Mouse (Mus musculus): Measurements from ENCODE around the gene Slc25a51. TPM values are rescaled to one million over a fixed set of nuclear protein-coding genes. Genes with fewer than 3 reads are reported as not detected.

Gene Slc25a51
- polyA plus RNA-seq, 1 experiment from 2014 or later, result 62.9 TPM

GRCm38 (mm10) chr4:45412433-45413192 is 4.0 kb upstream of the Slc25a51 start:
- no peak for TF ChIP-seq CTCF (IDR thresholded peaks at IDR 0.05; ENCODE audit: low read depth)
- no peaks in the 10 kb centered on the region for H3K9me3 ChIP-seq (replicated peaks; ENCODE audit: low read length)
- no peak overlapping the region for H3K4me2 ChIP-seq (ENCODE audit: low read length)
- H3K27ac ChIP-seq, result no peak overlapping the region
- no peak overlapping the region for H3K9ac ChIP-seq (ENCODE audit: low read depth, low read length)
- H3K4me3 ChIP-seq (replicated peaks; ENCODE audit: low read depth, low read length), result no peak overlapping the region
- WGBS, result 72% methylated on average over 16 of the region's 16 CpGs
- ATAC-seq (replicated peaks; ENCODE audit: low FRiP score, low read depth) (no peak), DNase-seq (ENCODE audit: low spot score) (no peak)
- no peaks in the 10 kb centered on the region for H3K27me3 ChIP-seq (ENCODE audit: insufficient read depth, low read length)
- H3K4me1 ChIP-seq (replicated peaks; ENCODE audit: insufficient read depth, low read length), result 0 out of 2 replicates have a peak, but pooled peaks cover 1% of the 10 kb centered on the region
- no peaks in the 10 kb centered on the region for H3K36me3 ChIP-seq (ENCODE audit: insufficient read depth, low read length)

- no peak for TF ChIP-seq CTCF (IDR thresholded peaks at IDR 0.05; ENCODE audit: low read depth)
- Histone ChIP-seq H3K9me3 (replicated peaks; ENCODE audit: low read length) (no peaks in the 10 kb centered on the region), H3K27ac (no peak overlapping the region), H3K4me3 (replicated peaks; ENCODE audit: low read depth, low read length) (no peak overlapping the region), H3K4me2 (ENCODE audit: low read length) (no peak overlapping the region), H3K36me3 (ENCODE audit: insufficient read depth, low read length) (no peaks in the 10 kb centered on the region), H3K9ac (ENCODE audit: low read depth, low read length) (no peak overlapping the region), H3K4me1 (replicated peaks; ENCODE audit: insufficient read depth, low read length) (peaks cover 3% of the 10 kb centered on the region; the same call in 1 of the 2 replicates), H3K27me3 (ENCODE audit: insufficient read depth, low read length) (no peaks in the 10 kb centered on the region)
- no peak for ATAC-seq (replicated peaks; ENCODE audit: low FRiP score, low read depth)
- 92% methylated on average over 8 of the region's 8 CpGs for WGBS
- DNase-seq (ENCODE audit: low spot score), result no peak
Measured at GRCm38 (mm10) chr4:45411181-45411790, 2.7 kb upstream of the Slc25a51 start.

GRCm38 (mm10) chr4:45409270-45409669 is 704 bp upstream of the Slc25a51 start:
- H3K4me1 ChIP-seq (replicated peaks; ENCODE audit: insufficient read depth, low read length), result peaks cover 10% of the 10 kb centered on the region; the same call in 1 of the 2 replicates
- H3K9ac ChIP-seq (ENCODE audit: low read depth, low read length), result peak overlapping the region; percentile 99
- H3K36me3 ChIP-seq (ENCODE audit: insufficient read depth, low read length), result no peaks in the 10 kb centered on the region
- DNase-seq (ENCODE audit: low spot score), result peak; percentile 89
- no peaks in the 10 kb centered on the region for H3K27me3 ChIP-seq (ENCODE audit: insufficient read depth, low read length)
- H3K27ac ChIP-seq, result peak overlapping the region; percentile 98
- H3K4me3 ChIP-seq (replicated peaks; ENCODE audit: low read depth, low read length), result peak overlapping the region; percentile 98
- no peaks in the 10 kb centered on the region for H3K9me3 ChIP-seq (replicated peaks; ENCODE audit: low read length)
- ATAC-seq (replicated peaks; ENCODE audit: low FRiP score, low read depth), result peak; percentile 67
- 1% methylated on average over 10 of the region's 10 CpGs for WGBS
- TF ChIP-seq CTCF (IDR thresholded peaks at IDR 0.05; ENCODE audit: low read depth), result peak; percentile 19; the same call in 1 of the 2 replicates
- H3K4me2 ChIP-seq (ENCODE audit: low read length), result peak overlapping the region; percentile 87

DNA sequence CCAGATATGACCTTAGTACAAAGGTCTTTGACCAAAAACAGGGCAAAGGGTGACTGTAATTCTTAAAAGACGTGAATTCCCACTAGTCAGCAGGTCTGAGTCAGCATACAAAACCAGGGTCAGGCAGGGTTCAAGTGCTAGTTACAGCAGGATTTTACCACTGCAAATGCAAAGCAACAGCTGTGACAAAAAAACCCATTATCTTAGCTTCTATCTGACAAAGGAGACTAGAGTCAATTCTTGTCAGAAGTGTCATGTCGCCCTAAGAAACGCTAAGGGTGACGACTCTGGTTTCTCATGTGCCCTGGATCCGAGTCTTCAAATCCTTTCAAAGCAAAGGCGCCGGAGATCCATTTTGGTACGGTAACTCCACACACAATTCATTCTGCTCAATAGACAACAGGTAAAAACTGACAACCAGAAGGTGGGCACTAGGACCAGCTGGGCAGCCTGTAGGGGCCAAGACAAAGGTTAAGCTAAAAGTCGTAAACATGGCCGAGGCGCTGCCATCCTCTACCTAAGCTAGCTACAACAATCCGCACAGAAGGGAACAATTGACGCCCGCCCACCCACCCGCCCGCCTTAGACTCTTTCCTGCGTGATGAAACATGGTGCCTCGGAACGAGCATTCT is 747 bp downstream of the Slc25a51 start:
- peaks cover 10% of the 10 kb centered on the region; the same call in 1 of the 2 replicates for H3K4me1 ChIP-seq (replicated peaks; ENCODE audit: insufficient read depth, low read length)
- H3K9me3 ChIP-seq (replicated peaks; ENCODE audit: low read length), result no peaks in the 10 kb centered on the region
- no peak for TF ChIP-seq CTCF (IDR thresholded peaks at IDR 0.05; ENCODE audit: low read depth)
- H3K4me2 ChIP-seq (ENCODE audit: low read length), result peak overlapping the region; percentile 87
- DNase-seq (ENCODE audit: low spot score), result peak; percentile 63
- H3K27me3 ChIP-seq (ENCODE audit: insufficient read depth, low read length), result no peaks in the 10 kb centered on the region
- peak overlapping the region; percentile 98 for H3K4me3 ChIP-seq (replicated peaks; ENCODE audit: low read depth, low read length)
- H3K9ac ChIP-seq (ENCODE audit: low read depth, low read length), result peak overlapping the region; percentile 99
- under 1% methylated on average over 19 of the region's 19 CpGs for WGBS
- ATAC-seq (replicated peaks; ENCODE audit: low FRiP score, low read depth), result 0 out of 2 replicates have a peak, but pooled peaks have one; percentile 8
- peaks cover 14% of the 10 kb centered on the region for H3K36me3 ChIP-seq (ENCODE audit: insufficient read depth, low read length)
- H3K27ac ChIP-seq, result peak overlapping the region; percentile 98

DNA sequence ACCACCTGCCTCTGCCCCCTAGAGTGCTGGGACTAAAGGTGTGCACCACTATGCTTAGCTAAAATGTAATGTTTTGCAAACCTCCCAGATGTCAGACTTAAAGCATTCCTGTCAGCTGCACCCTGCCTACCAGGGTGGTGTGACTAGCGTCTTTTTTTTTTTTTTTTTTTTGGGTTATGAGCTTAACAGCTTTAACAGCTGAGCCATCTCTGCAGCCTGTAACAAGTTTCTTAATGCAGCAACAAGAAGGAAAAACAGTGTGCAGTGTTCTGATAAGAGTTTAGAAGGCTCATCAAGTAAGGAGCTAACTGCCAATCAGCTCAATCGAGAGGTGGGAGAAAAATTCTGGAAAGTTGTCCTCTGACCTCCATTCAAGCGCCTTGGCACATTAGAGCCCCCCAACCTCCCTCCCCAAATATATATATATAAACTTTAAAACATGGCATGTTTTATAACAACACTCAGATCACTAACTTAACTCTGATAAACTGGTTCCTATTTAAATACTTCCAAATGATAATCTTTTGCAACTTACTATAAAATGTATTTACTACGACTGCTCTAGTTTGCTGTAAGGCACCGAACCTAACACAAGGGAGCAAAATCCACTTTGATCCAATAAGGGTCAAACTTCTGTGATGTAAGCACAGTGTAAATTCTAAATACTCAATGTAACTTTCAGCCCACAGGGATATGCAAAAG is 1.4 kb downstream of the Slc25a51 start:
- Histone ChIP-seq H3K4me3 (replicated peaks; ENCODE audit: low read depth, low read length) (peak overlapping the region; percentile 98), H3K27me3 (ENCODE audit: insufficient read depth, low read length) (no peaks in the 10 kb centered on the region), H3K4me1 (replicated peaks; ENCODE audit: insufficient read depth, low read length) (peaks cover 10% of the 10 kb centered on the region; the same call in 1 of the 2 replicates), H3K9me3 (replicated peaks; ENCODE audit: low read length) (no peaks in the 10 kb centered on the region), H3K4me2 (ENCODE audit: low read length) (peak overlapping the region; percentile 87), H3K27ac (peak overlapping the region; percentile 98; the same call in 1 of the 2 replicates), H3K36me3 (ENCODE audit: insufficient read depth, low read length) (peaks cover 17% of the 10 kb centered on the region), H3K9ac (ENCODE audit: low read depth, low read length) (peak overlapping the region; percentile 99; the same call in 1 of the 2 replicates)
- no peak for TF ChIP-seq CTCF (IDR thresholded peaks at IDR 0.05; ENCODE audit: low read depth)
- ATAC-seq (replicated peaks; ENCODE audit: low FRiP score, low read depth) (no peak), DNase-seq (ENCODE audit: low spot score) (no peak)
- WGBS, result 31% methylated on average over 5 of the region's 5 CpGs

All from kidney, postnatal 0 days (tissue).